Comparison of ENCODE assay signal across 8 mouse cellular contexts in the genomic region with DNA sequence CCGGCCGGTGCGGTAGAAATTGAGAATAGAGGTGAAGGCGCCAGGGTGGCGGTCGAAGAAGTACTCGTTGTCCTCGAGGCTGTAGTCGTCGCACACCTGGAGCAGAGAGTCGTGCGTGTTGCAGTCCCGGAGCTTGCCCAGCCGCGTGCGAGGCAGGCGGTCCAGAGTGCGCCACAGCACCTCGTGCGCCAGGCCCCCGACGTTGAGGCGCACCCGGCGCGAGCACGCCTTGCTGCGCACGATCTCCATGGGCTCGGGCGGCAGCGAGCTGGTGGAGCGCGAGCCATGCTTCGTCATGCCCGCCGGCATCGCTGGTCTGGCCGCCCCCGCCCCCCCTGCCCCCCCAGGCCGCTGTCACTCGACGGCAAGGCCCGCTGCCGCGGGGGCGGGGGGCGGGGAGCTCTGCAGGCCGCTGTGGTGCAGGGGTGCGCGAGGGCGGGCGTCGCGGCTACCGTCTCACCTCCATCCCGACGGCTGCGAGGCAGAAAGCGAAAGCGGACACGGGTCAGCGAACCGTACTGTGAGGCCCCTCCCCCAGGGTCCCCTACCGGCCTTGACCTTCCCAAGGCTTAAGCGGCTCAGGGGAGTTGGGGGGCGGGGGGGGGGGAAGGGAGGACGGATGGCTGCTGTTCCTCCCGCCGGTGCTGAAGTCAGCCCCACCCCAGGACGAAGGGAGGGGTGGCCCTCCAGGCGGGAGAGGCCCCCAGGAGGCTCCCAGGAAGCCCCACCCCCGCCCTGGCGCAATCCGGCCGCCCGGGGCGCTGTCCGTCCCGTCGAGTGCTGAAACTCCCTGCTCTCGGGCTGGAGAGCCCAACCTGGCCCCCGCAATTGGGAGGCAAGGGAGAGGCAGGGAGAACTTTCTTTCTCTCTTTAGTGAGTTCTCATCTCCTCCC. TPM values are rescaled to one million over a fixed set of nuclear protein-coding genes. Genes with fewer than 3 reads are reported as not detected.
DNase-seq lines count a peak whose midpoint lies in the region; ATAC-seq and TF ChIP-seq lines count a peak whose summit lies in the region.

No protein-coding gene starts in this region.

- 0 out of 2 replicates have a peak, but pooled peaks have one; percentile 22 for TF ChIP-seq EP300 in heart, adult 2 months (IDR thresholded peaks at IDR 0.05; ENCODE audit: insufficient read depth, low read depth, low read length)

- peak; percentile 82 for ATAC-seq in lung, embryonic 16.5 days (ENCODE audit: low read depth)

- 26% methylated on average over 80 of the region's 83 CpGs for WGBS in heart, adult 2 months
- WGBS in lung, embryonic 16.5 days, result 10% methylated on average over 62 of the region's 83 CpGs

- peak; percentile 58 for TF ChIP-seq CTCF in heart, adult 2 months (IDR thresholded peaks at IDR 0.05)

- peak overlapping the region; percentile 69 for H3K9ac ChIP-seq in heart, adult 2 months (ENCODE audit: low read depth, low read length)
- peak overlapping the region; percentile 25; the same call in 1 of the 2 replicates for H3K9ac ChIP-seq in lung, embryonic 16.5 days (ENCODE audit: low read length)

- peak overlapping the region; percentile 93 for H3K4me2 ChIP-seq in lung, embryonic 16.5 days (ENCODE audit: low read depth, low read length)

- no peaks in the 10 kb centered on the region for H3K27me3 ChIP-seq in heart, adult 2 months (ENCODE audit: control insufficient read depth, insufficient read depth, low read length)
- H3K27me3 ChIP-seq in lung, embryonic 16.5 days (ENCODE audit: control insufficient read depth, insufficient read depth, low read depth, low read length), result peaks cover 46% of the 10 kb centered on the region

- DNase-seq in layer of hippocampus, postnatal 10 days (ENCODE audit: low spot score in 2 of 2), result peak; percentile 66 to 78
- DNase-seq in layer of hippocampus, adult 9-10 months (ENCODE audit: low spot score), result no peak
- peak; percentile 72 for DNase-seq in embryo, embryonic 10 days (ENCODE audit: low spot score)
- peak; percentile 88 to 96 for DNase-seq in heart, adult 2 months
- DNase-seq in kidney, adult 18-20 months, result peak; percentile 88
- peak; percentile 89 for DNase-seq in ovary, postnatal 10 days (ENCODE audit: low spot score)
- peak; percentile 45 to 48 for DNase-seq in thymus, postnatal 36 days

- peak overlapping the region; percentile 79 for H3K27ac ChIP-seq in heart, adult 2 months
- no peak overlapping the region for H3K27ac ChIP-seq in lung, embryonic 16.5 days (ENCODE audit: low read length)

- H3K79me2 ChIP-seq in heart, adult 2 months (replicated peaks; ENCODE audit: control insufficient read depth, insufficient read depth, low read length), result no peaks in the 10 kb centered on the region

- peaks cover 16% of the 10 kb centered on the region for H3K4me1 ChIP-seq in heart, adult 2 months (ENCODE audit: control insufficient read depth, insufficient read depth, low read length)
- peaks cover 12% of the 10 kb centered on the region; the same call in 1 of the 2 replicates for H3K4me1 ChIP-seq in lung, embryonic 16.5 days (replicated peaks; ENCODE audit: control insufficient read depth, insufficient read depth, low read length)

- peaks cover 3% of the 10 kb centered on the region; the same call in 1 of the 2 replicates for H3K36me3 ChIP-seq in heart, adult 2 months (ENCODE audit: control insufficient read depth, insufficient read depth, low read length)
- no peaks in the 10 kb centered on the region for H3K36me3 ChIP-seq in lung, embryonic 16.5 days (ENCODE audit: control insufficient read depth, insufficient read depth, low read length)

- TF ChIP-seq POLR2A in heart, adult 2 months (IDR thresholded peaks at IDR 0.05; ENCODE audit: insufficient read depth, low read depth, low read length), result no peak

- H3K4me3 ChIP-seq in heart, adult 2 months, result peak overlapping the region; percentile 64
- peak overlapping the region; percentile 59 for H3K4me3 ChIP-seq in lung, embryonic 16.5 days (ENCODE audit: low read length)

- intact Hi-C loops in heart, adult 2 months (cut with DNase I), result loop anchor here (1.0 kb wide), 2 partner anchors 13 to 76 kb away; no protein-coding TSS in a partner anchor

- no peaks in the 10 kb centered on the region for H3K9me3 ChIP-seq in lung, embryonic 16.5 days (ENCODE audit: control insufficient read depth, low read length)

RNA-seq across cellular contexts. Expression of gene Kcnb1, which starts 1.4 kb away (rescaled TPM):
- 10 to 100 TPM; 57.1 to 59.2 TPM for total RNA-seq in layer of hippocampus, postnatal 10 days (2021)
- 10 to 100 TPM; 32.8 to 38.8 TPM for total RNA-seq in heart, adult 2 months (2021)
- polyA plus RNA-seq in heart, adult 2 months (2012; rRNA removed), result 17.2 and 19.2 TPM in 2 replicates
- polyA plus RNA-seq in lung, embryonic 16.5 days (2015; fragmentation: Nextera tagmentation; extraction: Ambion mirVana), result 0.45 and 0.65 TPM in 2 replicates

RNA-seq across cellular contexts. Expression of gene Ptgis, which starts 51.8 kb away (rescaled TPM):
- 1 to 10 TPM; 2.3 to 2.8 TPM for total RNA-seq in layer of hippocampus, postnatal 10 days (2021)
- total RNA-seq in heart, adult 2 months (2021), result 10 to 100 TPM; 16.3 to 17.7 TPM
- polyA plus RNA-seq in heart, adult 2 months (2012; rRNA removed), result 31.3 and 32.1 TPM in 2 replicates
- polyA plus RNA-seq in lung, embryonic 16.5 days (2015; fragmentation: Nextera tagmentation; extraction: Ambion mirVana), result 14.4 and 15.8 TPM in 2 replicates

Comparison
In these comparisons a context has a peak if more than half of its experiments do, and no peak if none do; other contexts are left out.
1. RNA of gene Ptgis, which starts 51.8 kb away (total RNA-seq): 16.3 to 17.7 TPM in heart, adult 2 months; 2.3 to 2.8 TPM in layer of hippocampus, postnatal 10 days; every median in the first group is over 4 times any median in the second.